Mouse (Mus musculus): Measurements from ENCODE around the gene Uprt. TPM values are rescaled to one million over a fixed set of nuclear protein-coding genes. Genes with fewer than 3 reads are reported as not detected.

Gene Uprt
- polyA plus RNA-seq, 1 experiment from 2014 or later = 0.26 TPM

DNA sequence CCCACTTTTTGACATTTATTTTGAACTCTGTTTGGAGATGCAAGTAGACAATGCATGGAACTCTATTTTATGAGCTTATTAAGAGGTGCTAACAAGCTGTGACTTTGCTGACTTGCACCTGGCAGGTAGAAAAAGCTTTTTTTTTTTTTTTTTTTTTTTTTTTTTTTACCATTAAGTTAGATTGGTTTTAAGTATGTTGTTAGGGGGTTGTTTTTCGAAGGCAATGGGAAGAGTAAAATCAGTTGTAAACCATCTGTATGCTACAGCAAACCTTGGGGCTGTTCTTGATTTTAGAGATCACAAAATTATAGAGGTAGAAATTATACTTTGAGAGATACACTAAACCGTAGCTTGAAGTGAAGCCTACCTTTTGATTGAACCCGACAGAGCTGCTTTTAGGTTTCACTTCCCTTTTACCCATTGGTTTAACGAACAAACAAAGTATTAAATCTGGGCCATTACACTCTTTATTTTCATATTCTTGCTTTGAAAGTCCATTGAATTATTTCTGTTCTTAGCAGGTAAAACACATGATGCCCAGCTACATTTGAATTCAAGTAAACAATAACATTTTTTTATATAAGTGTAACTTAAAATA, 6.4 kb downstream of the Uprt start:
- WGBS (ENCODE audit: insufficient replicate concordance) = 50% methylated on average over 4 of the region's 4 CpGs
- H3K9me3 ChIP-seq (replicated peaks; ENCODE audit: control insufficient read depth, low read length) = no peaks in the 10 kb centered on the region
- no peak overlapping the region for H3K27ac ChIP-seq (ENCODE audit: low read length)
- H3K36me3 ChIP-seq (ENCODE audit: control insufficient read depth, insufficient read depth) = no peaks in the 10 kb centered on the region
- ATAC-seq (ENCODE audit: low read depth) = no peak
- no peak overlapping the region for H3K4me3 ChIP-seq (ENCODE audit: low read depth, low read length)
- no peak overlapping the region for H3K9ac ChIP-seq (ENCODE audit: low read depth, low read length)
- H3K4me2 ChIP-seq (ENCODE audit: low read depth, low read length) = no peak overlapping the region
- H3K27me3 ChIP-seq (ENCODE audit: control insufficient read depth, insufficient read depth, low read depth, low read length) = no peaks in the 10 kb centered on the region
- no peaks in the 10 kb centered on the region; the same call in 1 of the 2 replicates for H3K4me1 ChIP-seq (ENCODE audit: control insufficient read depth, low read depth, low read length)

DNA sequence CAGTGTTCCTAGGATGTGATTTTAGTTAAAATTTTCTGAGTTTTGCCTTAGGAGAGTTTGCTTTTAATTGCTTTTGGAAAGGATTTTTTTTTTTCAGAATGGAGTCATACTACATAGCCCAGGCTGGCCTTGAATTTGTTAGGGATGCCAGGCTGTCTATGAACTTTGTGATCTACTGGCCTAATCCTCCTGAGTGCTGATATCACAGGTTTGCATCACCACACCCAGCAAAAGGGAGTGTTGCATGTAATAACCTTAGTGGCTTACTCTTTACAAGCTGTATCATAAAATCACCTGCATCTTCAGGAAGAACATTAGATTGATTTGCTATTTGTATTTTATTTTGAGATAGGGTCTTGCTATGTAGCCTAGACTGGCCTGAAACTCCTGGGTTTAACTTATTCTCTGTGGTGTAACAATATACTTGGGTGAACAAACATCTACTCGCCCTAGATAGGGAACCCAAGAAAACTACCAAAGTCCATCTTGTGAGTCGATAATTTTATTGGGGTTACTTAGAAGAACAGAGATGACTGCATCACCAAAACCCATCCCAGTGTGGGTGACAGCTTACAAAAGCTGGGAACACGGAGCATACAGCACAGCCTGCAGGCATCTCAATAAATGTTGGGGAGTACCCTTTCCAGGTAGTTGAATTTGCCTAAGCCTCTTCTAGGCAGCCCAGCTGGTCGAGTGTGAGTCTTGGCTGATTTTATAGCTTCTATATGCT, 7.2 kb downstream of the Uprt start:
- Histone ChIP-seq H3K4me3 (ENCODE audit: low read depth, low read length) (no peak overlapping the region), H3K27ac (ENCODE audit: low read length) (no peak overlapping the region), H3K4me2 (ENCODE audit: low read depth, low read length) (no peak overlapping the region), H3K9me3 (replicated peaks; ENCODE audit: control insufficient read depth, low read length) (no peaks in the 10 kb centered on the region), H3K36me3 (ENCODE audit: control insufficient read depth, insufficient read depth) (no peaks in the 10 kb centered on the region), H3K9ac (ENCODE audit: low read depth, low read length) (no peak overlapping the region), H3K27me3 (ENCODE audit: control insufficient read depth, insufficient read depth, low read depth, low read length) (no peaks in the 10 kb centered on the region), H3K4me1 (ENCODE audit: control insufficient read depth, low read depth, low read length) (no peaks in the 10 kb centered on the region)
- 42% methylated on average over 4 of the region's 4 CpGs for WGBS (ENCODE audit: insufficient replicate concordance)
- no peak for ATAC-seq (ENCODE audit: low read depth)

GRCm38 (mm10) chrX:104501765-104502164, 19.1 kb downstream of the Uprt start:
- 76% methylated on average over 5 of the region's 5 CpGs for WGBS (ENCODE audit: insufficient replicate concordance)
- Histone ChIP-seq H3K36me3 (ENCODE audit: control insufficient read depth, insufficient read depth) (no peaks in the 10 kb centered on the region), H3K4me1 (ENCODE audit: control insufficient read depth, low read depth, low read length) (no peaks in the 10 kb centered on the region), H3K27me3 (ENCODE audit: control insufficient read depth, insufficient read depth, low read depth, low read length) (no peaks in the 10 kb centered on the region), H3K4me3 (ENCODE audit: low read depth, low read length) (no peak overlapping the region), H3K9ac (ENCODE audit: low read depth, low read length) (no peak overlapping the region), H3K4me2 (ENCODE audit: low read depth, low read length) (no peak overlapping the region), H3K9me3 (replicated peaks; ENCODE audit: control insufficient read depth, low read length) (no peaks in the 10 kb centered on the region), H3K27ac (ENCODE audit: low read length) (no peak overlapping the region)
- no peak for ATAC-seq (ENCODE audit: low read depth)

DNA sequence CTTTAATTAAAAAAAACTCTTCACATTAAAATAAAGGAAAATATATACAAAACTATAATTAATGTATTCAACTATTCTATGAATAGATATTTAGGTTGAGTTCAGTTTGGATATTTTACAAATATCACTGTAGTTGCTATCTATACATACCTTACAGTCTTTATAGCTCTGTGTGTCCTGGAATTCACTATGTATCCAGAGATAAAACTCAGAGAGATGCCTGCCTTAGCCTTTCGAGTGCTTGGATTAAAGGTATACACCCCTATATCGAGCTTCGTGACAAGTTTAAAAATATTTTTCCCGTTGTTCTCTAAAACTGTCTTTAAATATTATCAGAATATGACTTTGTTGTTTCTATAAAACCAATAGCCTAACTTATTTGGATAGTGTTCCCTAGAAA, 60.0 kb downstream of the Uprt start:
- peak; percentile 47; the same call in 1 of the 2 replicates for ATAC-seq (ENCODE audit: low read depth)
- H3K27ac ChIP-seq (ENCODE audit: low read length) = no peak overlapping the region

GRCm38 (mm10) chrX:104543919-104544595, 61.4 kb downstream of the Uprt start:
- Histone ChIP-seq H3K9me3 (replicated peaks; ENCODE audit: control insufficient read depth, low read length) (no peaks in the 10 kb centered on the region), H3K4me3 (ENCODE audit: low read depth, low read length) (no peak overlapping the region), H3K27me3 (ENCODE audit: control insufficient read depth, insufficient read depth, low read depth, low read length) (no peaks in the 10 kb centered on the region), H3K4me2 (ENCODE audit: low read depth, low read length) (no peak overlapping the region), H3K9ac (ENCODE audit: low read depth, low read length) (no peak overlapping the region), H3K36me3 (ENCODE audit: control insufficient read depth, insufficient read depth) (no peaks in the 10 kb centered on the region), H3K4me1 (ENCODE audit: control insufficient read depth, low read depth, low read length) (peaks cover 5% of the 10 kb centered on the region), H3K27ac (ENCODE audit: low read length) (peak overlapping the region; percentile 28)
- peak; percentile 81 for ATAC-seq (ENCODE audit: low read depth)
- 40% methylated on average over 4 of the region's 4 CpGs for WGBS (ENCODE audit: insufficient replicate concordance)

More for the DNA sequence above, 60.0 kb downstream of the Uprt start:
- no peak overlapping the region for H3K4me2 ChIP-seq (ENCODE audit: low read depth, low read length)
- no peaks in the 10 kb centered on the region for H3K36me3 ChIP-seq (ENCODE audit: control insufficient read depth, insufficient read depth)
- H3K4me1 ChIP-seq (ENCODE audit: control insufficient read depth, low read depth, low read length) = peaks cover 5% of the 10 kb centered on the region
- 45% methylated on average over 4 of the region's 4 CpGs for WGBS (ENCODE audit: insufficient replicate concordance)
- H3K27me3 ChIP-seq (ENCODE audit: control insufficient read depth, insufficient read depth, low read depth, low read length) = no peaks in the 10 kb centered on the region
- no peak overlapping the region for H3K4me3 ChIP-seq (ENCODE audit: low read depth, low read length)
- H3K9me3 ChIP-seq (replicated peaks; ENCODE audit: control insufficient read depth, low read length) = no peaks in the 10 kb centered on the region
- H3K9ac ChIP-seq (ENCODE audit: low read depth, low read length) = no peak overlapping the region

DNA sequence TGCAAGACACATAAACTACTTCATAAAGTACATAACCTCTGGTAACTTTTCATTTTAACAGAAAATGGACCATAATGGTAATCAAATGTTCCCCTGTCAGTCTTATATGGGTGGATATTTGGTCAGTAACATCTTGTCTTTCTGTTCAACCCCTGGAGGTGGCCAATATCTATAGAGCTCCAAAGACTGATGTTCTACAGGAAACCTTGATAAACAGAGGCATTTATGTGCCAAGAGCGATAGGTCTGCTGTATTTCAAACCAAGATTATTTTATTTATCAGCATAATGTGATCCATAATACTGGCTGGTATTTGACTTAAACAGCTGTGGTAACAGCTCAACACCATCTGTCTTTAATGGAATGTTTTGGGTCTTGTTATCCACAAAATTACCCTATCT, 62.7 kb downstream of the Uprt start:
- peaks cover 5% of the 10 kb centered on the region for H3K4me1 ChIP-seq (ENCODE audit: control insufficient read depth, low read depth, low read length)
- peak; percentile 79 for ATAC-seq (ENCODE audit: low read depth)
- H3K36me3 ChIP-seq (ENCODE audit: control insufficient read depth, insufficient read depth) = no peaks in the 10 kb centered on the region
- no peak overlapping the region for H3K4me2 ChIP-seq (ENCODE audit: low read depth, low read length)
- H3K4me3 ChIP-seq (ENCODE audit: low read depth, low read length) = no peak overlapping the region
- no peaks in the 10 kb centered on the region for H3K27me3 ChIP-seq (ENCODE audit: control insufficient read depth, insufficient read depth, low read depth, low read length)
- WGBS (ENCODE audit: insufficient replicate concordance) = 46% methylated on average over 1 of the region's 1 CpGs
- H3K9me3 ChIP-seq (replicated peaks; ENCODE audit: control insufficient read depth, low read length) = no peaks in the 10 kb centered on the region
- peak overlapping the region; percentile 28 for H3K27ac ChIP-seq (ENCODE audit: low read length)
- no peak overlapping the region for H3K9ac ChIP-seq (ENCODE audit: low read depth, low read length)

Other genes starting within 250 kb of the Uprt start
- gene Abcb7, start 69.0 kb upstream of the Uprt start, polyA plus RNA-seq (2015; fragmentation: Nextera tagmentation; extraction: Ambion mirVana) = 6.8 and 8.5 TPM in 2 replicates
- 1.2 and 1.3 TPM in 2 replicates for gene Zdhhc15, start 188.2 kb downstream of the Uprt start, polyA plus RNA-seq (2015; fragmentation: Nextera tagmentation; extraction: Ambion mirVana)

Data from liver, embryonic 16.5 days (tissue).